Mouse (Mus musculus): Measurements from ENCODE around the gene Pcx.

DNA sequence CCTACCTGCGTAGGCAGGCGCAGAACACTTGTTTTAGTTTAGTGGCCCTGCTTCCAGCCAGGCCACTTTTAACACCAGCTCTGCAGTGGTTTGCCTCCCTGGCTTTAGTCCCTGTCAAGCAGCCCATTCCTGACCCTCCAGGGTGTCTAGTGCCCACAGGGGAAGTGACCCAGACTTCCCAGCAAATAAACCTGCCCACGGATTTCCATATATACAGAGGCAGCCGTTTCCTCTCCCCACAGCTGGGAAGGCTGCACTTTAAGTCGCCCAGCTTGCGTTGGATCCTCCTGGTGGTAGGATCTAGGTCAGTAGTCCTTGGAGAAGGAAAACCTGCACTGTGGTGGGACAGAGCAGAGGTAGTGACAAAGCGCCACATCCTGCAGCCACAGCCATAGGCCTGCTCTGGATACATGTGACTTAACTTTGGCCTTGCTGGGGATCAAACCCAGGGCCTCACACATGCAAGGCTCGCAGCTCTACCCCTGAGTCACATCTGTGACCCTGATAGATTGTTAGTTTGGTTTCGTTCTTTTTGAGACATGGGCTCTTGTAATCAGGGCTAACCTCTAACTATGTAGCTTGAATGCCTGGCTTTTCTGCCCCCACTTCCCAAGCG, 19.1 kb upstream of the Pcx start:
- TF ChIP-seq CTCF (IDR thresholded peaks at IDR 0.05; ENCODE audit: low read depth) (peak; percentile 40), EP300 (optimal IDR thresholded peaks at IDR 0.05) (no peak)

Measured in stomach, postnatal 0 days (tissue).